Mouse (Mus musculus) layer of hippocampus, adult 2 months (tissue): Measurements from ENCODE around the gene Slc25a10. TPM values are rescaled to one million over a fixed set of nuclear protein-coding genes. Genes with fewer than 3 reads are reported as not detected.
A peak's percentile ranks its signal among the peaks of the same experiment; 100 is the strongest.

Source experiments
- DNase-seq, 2 experiments: peaks; one replicate each; pipeline ENCODE4 v3.0.0; 2022; ENCODE audit warnings: low spot score in 2 of 2
- H3K27ac ChIP-seq: fragments of 200-600 bp; 2 replicates; pipeline ENCODE4 v1.8.1; 2022
- H3K4me3 ChIP-seq: fragments of 200-600 bp; 2 replicates; pipeline ENCODE4 v1.8.1; 2022; ENCODE audit warnings: mild to moderate bottlenecking
- CTCF ChIP-seq: fragments of 200-600 bp; conservative IDR thresholded peaks from 2 replicates; pipeline ENCODE4 v1.8.1; 2022; ENCODE audit warnings: antibody characterized with exemption, mild to moderate bottlenecking, moderate library complexity
- total RNA-seq, 2 experiments: library from RNA; stranded (reverse); gene quantifications; 2 replicates each; pipeline ENCODE4 v1.2.3; 2021

Slc25a10 gene
- total RNA-seq, 2 experiments from 2014 or later, result 19.8 to 22.3 TPM

DNA sequence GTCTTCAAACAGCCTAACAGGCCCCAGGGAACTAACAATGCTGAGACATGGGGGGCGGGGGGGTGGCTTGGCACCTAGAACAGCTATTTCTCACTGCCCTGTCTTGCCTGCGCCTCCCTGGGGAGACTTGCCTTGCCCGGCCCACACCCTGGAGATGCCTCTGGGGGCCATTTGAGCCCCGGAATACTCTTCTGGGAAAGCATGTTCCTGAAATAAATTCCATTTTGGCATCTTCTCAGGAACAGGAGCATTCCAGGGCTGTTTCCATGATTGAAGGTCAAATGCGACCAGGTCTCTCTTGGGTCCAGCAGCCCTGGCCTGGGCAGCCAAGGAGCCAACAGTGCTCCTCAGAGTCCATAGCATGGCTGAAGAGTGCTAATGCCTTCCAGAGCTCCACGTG is 50.7 kb downstream of the Slc25a10 start:
- no peak overlapping the region for H3K27ac ChIP-seq
- no peak for DNase-seq
- no peak for TF ChIP-seq CTCF
- no peak overlapping the region for H3K4me3 ChIP-seq

DNA sequence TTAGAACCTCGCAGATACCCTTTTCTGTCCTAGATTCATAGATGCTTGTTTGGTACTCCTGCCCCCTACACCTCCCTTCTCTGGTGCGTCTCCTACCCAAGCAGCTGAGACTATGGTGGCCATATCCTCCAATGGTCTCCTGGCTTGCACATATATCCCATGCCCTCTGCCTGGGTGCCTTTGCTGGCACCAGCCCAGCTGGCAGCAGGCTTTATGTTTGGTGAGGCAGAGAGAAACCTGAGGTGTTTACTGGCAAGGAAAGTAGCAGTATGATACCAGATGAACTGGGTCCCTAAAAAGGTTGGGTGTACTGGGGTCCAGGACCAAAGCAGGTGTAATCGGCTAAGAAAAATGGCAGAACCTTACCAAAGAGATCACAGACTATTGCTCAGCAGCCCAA is 54.3 kb downstream of the Slc25a10 start:
- no peak overlapping the region for H3K4me3 ChIP-seq
- TF ChIP-seq CTCF, result no peak
- H3K27ac ChIP-seq, result no peak overlapping the region
- no peak for DNase-seq

DNA sequence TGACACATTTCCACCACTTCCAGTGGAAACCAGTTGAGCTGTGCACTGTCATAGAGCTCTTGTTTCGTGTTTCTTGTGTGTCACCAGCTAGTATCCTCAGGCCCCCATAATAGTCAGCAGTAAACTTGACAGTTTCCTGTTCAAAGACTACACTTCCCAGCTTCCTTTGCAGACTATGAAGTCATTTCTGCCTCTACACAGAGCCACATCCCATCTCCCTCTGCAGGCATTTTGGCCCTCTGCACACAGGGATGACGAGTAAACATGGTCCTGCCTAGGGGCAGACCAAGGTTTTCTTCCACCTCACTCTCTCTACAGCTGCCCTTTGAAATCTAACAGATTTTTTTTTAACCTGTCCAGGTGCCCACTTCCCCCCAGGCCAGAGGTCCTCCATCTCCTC is 55.8 kb downstream of the Slc25a10 start:
- no peak overlapping the region for H3K27ac ChIP-seq
- no peak overlapping the region for H3K4me3 ChIP-seq
- TF ChIP-seq CTCF, result peak; percentile 52
- no peak for DNase-seq

DNA sequence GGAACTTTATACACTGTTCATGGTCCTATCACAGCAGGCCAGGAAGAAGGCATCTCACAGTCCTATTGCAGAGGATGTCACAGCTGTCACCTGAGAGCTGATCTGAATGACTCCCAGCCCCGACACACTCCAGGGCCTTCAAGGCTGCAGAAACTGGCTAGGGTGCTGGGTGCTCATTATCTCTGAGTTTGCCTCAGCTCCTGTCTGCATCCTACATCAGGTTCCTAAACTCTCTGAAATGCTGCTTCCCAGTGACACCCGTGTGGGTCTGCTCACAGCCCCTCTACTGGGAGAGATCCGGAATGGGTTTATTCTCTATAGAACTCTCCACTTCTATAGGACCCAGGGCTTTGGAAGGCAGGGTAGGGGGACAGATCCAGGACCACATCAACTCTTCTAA is 56.6 kb downstream of the Slc25a10 start:
- peak overlapping the region; percentile 98 for H3K4me3 ChIP-seq
- no peak overlapping the region for H3K27ac ChIP-seq
- no peak for DNase-seq
- no peak for TF ChIP-seq CTCF

DNA sequence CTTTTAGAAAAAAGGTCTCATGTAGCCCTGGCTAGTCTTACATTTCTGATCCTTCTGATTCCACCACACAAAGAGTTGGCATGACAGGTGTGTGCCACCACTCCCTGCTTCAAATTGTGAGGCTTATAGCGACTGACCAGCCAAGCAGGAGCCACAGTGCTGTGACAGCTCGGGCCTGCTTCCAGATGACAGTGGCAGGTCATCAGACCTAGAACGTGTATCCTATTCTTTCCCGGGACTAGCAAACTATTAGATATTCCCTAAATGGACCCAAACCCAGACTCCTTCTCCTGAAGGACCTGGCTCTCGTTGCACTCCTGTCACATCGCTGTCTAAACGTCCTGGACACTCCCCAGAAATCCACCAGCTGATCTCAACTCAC is 57.1 kb downstream of the Slc25a10 start:
- TF ChIP-seq CTCF, result no peak
- peak overlapping the region; percentile 91 for H3K27ac ChIP-seq
- no peak for DNase-seq
- H3K4me3 ChIP-seq, result peak overlapping the region; percentile 98

Other genes starting within 250 kb of the Slc25a10 start
- gene Actg1, start 143.3 kb upstream of the Slc25a10 start, total RNA-seq, result 1,000 to 10,000 TPM; 1,285 to 1,295 TPM
- gene Fscn2, start 130.3 kb upstream of the Slc25a10 start, total RNA-seq, result 1 to 10 TPM in 1 of 2 experiments, under 1 TPM in 1; 0.69 to 1.1 TPM
- 10 to 100 TPM; 17.7 to 19.5 TPM for gene Faap100, start 113.1 kb upstream of the Slc25a10 start, total RNA-seq
- 10 to 100 TPM; 64.1 to 70.1 TPM for gene Nploc4, start 54.1 kb upstream of the Slc25a10 start, total RNA-seq
- gene Tspan10, start 49.2 kb upstream of the Slc25a10 start, total RNA-seq, result under 1 TPM in 1 of 2 experiments, not detected in 1; 0.20 TPM
- gene Pde6g, start 38.3 kb upstream of the Slc25a10 start, total RNA-seq, result under 1 TPM in 1 of 2 experiments, not detected in 1; 0.44 TPM
- 10 to 100 TPM; 17.7 to 19.0 TPM for gene Oxld1, start 33.8 kb upstream of the Slc25a10 start, total RNA-seq
- gene Ccdc137, start 33.7 kb upstream of the Slc25a10 start, total RNA-seq, result 10 to 100 TPM; 20.0 to 32.3 TPM
- gene Arl16, start 24.2 kb upstream of the Slc25a10 start, total RNA-seq, result 10 to 100 TPM; 52.0 to 54.8 TPM
- 10 to 100 TPM; 63.2 to 68.1 TPM for gene Mrpl12, start 7.2 kb upstream of the Slc25a10 start, total RNA-seq
- gene Gcgr, start 38.9 kb downstream of the Slc25a10 start, total RNA-seq, result not detected
- gene Mcrip1, start 57.9 kb downstream of the Slc25a10 start, total RNA-seq, result 10 to 100 TPM; 65.2 to 67.6 TPM
- gene Ppp1r27, start 59.3 kb downstream of the Slc25a10 start, total RNA-seq, result not detected
- 100 to 1,000 TPM; 106 to 118 TPM for gene P4hb, start 81.4 kb downstream of the Slc25a10 start, total RNA-seq
- gene Arhgdia, start 89.8 kb downstream of the Slc25a10 start, total RNA-seq, result 100 to 1,000 TPM; 270 to 277 TPM
- 10 to 100 TPM; 58.0 to 66.8 TPM for gene Alyref, start 106.5 kb downstream of the Slc25a10 start, total RNA-seq
- 10 to 100 TPM; 87.1 to 89.6 TPM for gene Anapc11, start 106.6 kb downstream of the Slc25a10 start, total RNA-seq
- gene Npb, start 116.6 kb downstream of the Slc25a10 start, total RNA-seq, result 1 to 10 TPM; 1.3 to 1.7 TPM
- gene Pcyt2, start 126.1 kb downstream of the Slc25a10 start, total RNA-seq, result 100 to 1,000 TPM; 128 to 142 TPM
- 10 to 100 TPM; 42.9 to 46.4 TPM for gene Sirt7, start 133.4 kb downstream of the Slc25a10 start, total RNA-seq
- 10 to 100 TPM; 71.6 to 80.3 TPM for gene Mafg, start 141.8 kb downstream of the Slc25a10 start, total RNA-seq
- gene Pycr1, start 151.9 kb downstream of the Slc25a10 start, total RNA-seq, result 1 to 10 TPM; 1.3 to 1.8 TPM
- 1 to 10 TPM; 3.9 to 8.7 TPM for gene Myadml2, start 156.3 kb downstream of the Slc25a10 start, total RNA-seq
- 1 to 10 TPM; 4.7 to 5.4 TPM for gene Notum, start 169.3 kb downstream of the Slc25a10 start, total RNA-seq
- 10 to 100 TPM; 50.7 to 53.2 TPM for gene Aspscr1, start 181.1 kb downstream of the Slc25a10 start, total RNA-seq
- 10 to 100 TPM; 13.1 to 16.9 TPM for gene Cenpx, start 221.9 kb downstream of the Slc25a10 start, total RNA-seq
- 10 to 100 TPM; 60.0 to 70.4 TPM for gene Lrrc45, start 222.1 kb downstream of the Slc25a10 start, total RNA-seq
- gene Rac3, start 229.6 kb downstream of the Slc25a10 start, total RNA-seq, result 10 to 100 TPM; 36.4 to 38.2 TPM
- gene Dcxr, start 235.4 kb downstream of the Slc25a10 start, total RNA-seq, result 10 to 100 TPM in 1 of 2 experiments, 1 to 10 TPM in 1; 9.9 to 11.3 TPM
- gene Cbr2, start 240.3 kb downstream of the Slc25a10 start, total RNA-seq, result 1 to 10 TPM; 1.3 to 4.9 TPM